In genomic region chr12:76472046-76472445, GRCm38 (mm10) we compare ENCODE assay signal across 8 mouse cellular contexts. TPM values are rescaled to one million over a fixed set of nuclear protein-coding genes. Genes with fewer than 3 reads are reported as not detected.
A peak's percentile ranks its signal among the peaks of the same experiment; 100 is the strongest.
DNase-seq lines count a peak whose midpoint lies in the region; ATAC-seq and TF ChIP-seq lines count a peak whose summit lies in the region.

No protein-coding gene starts in this region.

- no peaks in the 10 kb centered on the region for H3K27me3 ChIP-seq in ES-Bruce4 (ENCODE audit: control insufficient read depth, insufficient read depth, low read length, poor library complexity, severe bottlenecking)
- H3K27me3 ChIP-seq in forebrain, embryonic 14.5 days (replicated peaks; ENCODE audit: control insufficient read depth, insufficient read depth, low read length): no peaks in the 10 kb centered on the region
- H3K27me3 ChIP-seq in intestine, embryonic 15.5 days (replicated peaks): no peaks in the 10 kb centered on the region
- no peaks in the 10 kb centered on the region for H3K27me3 ChIP-seq in myocyte (ENCODE audit: control insufficient read depth, insufficient read depth, insufficient read length)

- no peaks in the 10 kb centered on the region for H3K79me2 ChIP-seq in myocyte (ENCODE audit: control insufficient read depth, insufficient read depth)

- no peak overlapping the region for H3K9ac ChIP-seq in ES-Bruce4 (ENCODE audit: low read depth, poor library complexity, severe bottlenecking)
- no peak overlapping the region for H3K9ac ChIP-seq in forebrain, embryonic 14.5 days (ENCODE audit: low read length)
- H3K9ac ChIP-seq in intestine, embryonic 15.5 days: no peak overlapping the region

- H3K4me3 ChIP-seq in ES-Bruce4 (ENCODE audit: low read depth, low read length) (no peak overlapping the region), myocyte (no peak overlapping the region)
- H3K4me3 ChIP-seq in forebrain, embryonic 14.5 days (ENCODE audit: low read depth, low read length): no peak overlapping the region
- H3K4me3 ChIP-seq in intestine, embryonic 15.5 days (replicated peaks): no peak overlapping the region

- intact Hi-C loops in left cerebral cortex, postnatal 4 days (cut with DNase I): loop anchor here (10.0 kb wide), 1 partner anchor 107 kb away; the partner anchor contains the start of gene Zbtb25

- no peak for TF ChIP-seq EP300 in ES-Bruce4 (IDR thresholded peaks at IDR 0.05; ENCODE audit: insufficient read depth, low read depth, low read length)

- TF ChIP-seq POLR2A in ES-Bruce4 (IDR thresholded peaks at IDR 0.05; ENCODE audit: insufficient read depth, low read length): no peak
- no peak for TF ChIP-seq POLR2A in myocyte (IDR thresholded peaks at IDR 0.05; ENCODE audit: insufficient read length, low read depth)

- H3K27ac ChIP-seq in ES-Bruce4 (ENCODE audit: insufficient read depth, low read length): no peak overlapping the region
- H3K27ac ChIP-seq in forebrain, embryonic 14.5 days (ENCODE audit: low read depth, low read length): no peak overlapping the region
- no peak overlapping the region for H3K27ac ChIP-seq in intestine, embryonic 15.5 days

- peak; percentile 83 for DNase-seq in 3T3-L1 (ENCODE audit: low read depth, low spot score)
- peak; percentile 81 for DNase-seq in forebrain, embryonic 14.5 days (ENCODE audit: low spot score)
- peak; percentile 77 for DNase-seq in left cerebral cortex, postnatal 4 days
- peak; percentile 7 to 63 for DNase-seq in thymus, postnatal 10 days (ENCODE audit: low spot score in 2 of 2)

- H3K4me2 ChIP-seq in forebrain, embryonic 14.5 days (ENCODE audit: low read length): no peak overlapping the region
- H3K4me2 ChIP-seq in intestine, embryonic 15.5 days (replicated peaks): no peak overlapping the region
- no peak overlapping the region for H3K4me2 ChIP-seq in myocyte (ENCODE audit: low read depth)

- no peaks in the 10 kb centered on the region for H3K4me1 ChIP-seq in ES-Bruce4 (ENCODE audit: control insufficient read depth, insufficient read depth, low read length)
- H3K4me1 ChIP-seq in forebrain, embryonic 14.5 days (ENCODE audit: control insufficient read depth, insufficient read depth, low read length): no peaks in the 10 kb centered on the region
- H3K4me1 ChIP-seq in intestine, embryonic 15.5 days (replicated peaks): no peaks in the 10 kb centered on the region

- WGBS in forebrain, embryonic 14.5 days: 15% methylated on average over 4 of the region's 4 CpGs
- WGBS in intestine, embryonic 15.5 days: 9% methylated on average over 4 of the region's 4 CpGs

- peak; percentile 54 for TF ChIP-seq CTCF in ES-Bruce4 (IDR thresholded peaks at IDR 0.05; ENCODE audit: low read depth, low read length)

- H3K9me3 ChIP-seq in ES-Bruce4 (replicated peaks; ENCODE audit: control insufficient read depth, insufficient read depth, low read length, poor library complexity, severe bottlenecking): no peaks in the 10 kb centered on the region
- H3K9me3 ChIP-seq in forebrain, embryonic 14.5 days (replicated peaks; ENCODE audit: control insufficient read depth, low read length): no peaks in the 10 kb centered on the region
- no peaks in the 10 kb centered on the region for H3K9me3 ChIP-seq in intestine, embryonic 15.5 days

- H3K36me3 ChIP-seq in ES-Bruce4 (ENCODE audit: control insufficient read depth, insufficient read depth, low read length, poor library complexity, severe bottlenecking): no peaks in the 10 kb centered on the region
- H3K36me3 ChIP-seq in forebrain, embryonic 14.5 days (ENCODE audit: control insufficient read depth, insufficient read depth, low read length): no peaks in the 10 kb centered on the region
- H3K36me3 ChIP-seq in intestine, embryonic 15.5 days: no peaks in the 10 kb centered on the region
- H3K36me3 ChIP-seq in myocyte (ENCODE audit: control insufficient read depth, insufficient read depth): no peaks in the 10 kb centered on the region

- ATAC-seq in cerebellum, adult (ENCODE audit: insufficient number of reproducible peaks, low FRiP score, low TSS enrichment): peak; percentile 64; the same call in 1 of the 2 replicates
- ATAC-seq in forebrain, embryonic 14.5 days: peak; percentile 67
- ATAC-seq in intestine, embryonic 15.5 days: 0 out of 2 replicates have a peak, but pooled peaks have one; percentile 30

- H3ac ChIP-seq in myocyte (ENCODE audit: control insufficient read depth, insufficient read length): no peak overlapping the region

TF ChIP-seq in myocyte, 11 proteins besides CTCF, POLR2A, EP300 and RAD21:
- TF ChIP-seq MYOG (IDR thresholded peaks at IDR 0.05; ENCODE audit: control insufficient read depth in 1 of 3, insufficient read depth in 1 of 3, insufficient read length in 2 of 3, low read depth in 2 of 3): no peak
- no peak for TF ChIP-seq SRF (IDR thresholded peaks at IDR 0.05; ENCODE audit: control insufficient read depth, insufficient read length, low read depth)
- peak in 2 of 3 experiments; percentile 31 to 43 for TF ChIP-seq MYOD1 (IDR thresholded peaks at IDR 0.05; ENCODE audit: control insufficient read depth in 1 of 3, insufficient read length in 2 of 3, low read depth in 2 of 3)
- no peak for TF ChIP-seq REST (IDR thresholded peaks at IDR 0.05; ENCODE audit: insufficient read depth, insufficient read length)
- TF ChIP-seq CEBPB (IDR thresholded peaks at IDR 0.05; ENCODE audit: insufficient read depth, poor library complexity, severe bottlenecking): no peak
- TF ChIP-seq E2F4 (IDR thresholded peaks at IDR 0.05; ENCODE audit: insufficient read depth): no peak

RNA-seq across cellular contexts. Expression of gene Ppp1r36, which starts 54.7 kb away (rescaled TPM):
- 1.1 and 2.1 TPM in 2 replicates for polyA plus RNA-seq in ES-Bruce4 (2011; ENCODE audit: insufficient read depth, insufficient read length, low read depth, missing spikeins)
- 0.77 and 1.2 TPM in 2 replicates for polyA plus RNA-seq in forebrain, embryonic 14.5 days (2014; fragmentation: Nextera tagmentation; extraction: Ambion mirVana)
- 1.1 and 1.5 TPM in 2 replicates for polyA plus RNA-seq in intestine, embryonic 15.5 days (2015; fragmentation: Nextera tagmentation; extraction: Ambion mirVana)
- total RNA-seq in left cerebral cortex, postnatal 4 days (2021): under 1 TPM; 0.48 to 0.88 TPM
- polyA plus RNA-seq in myocyte (2012; fragmentation: generic; extraction: Trizol): not detected

RNA-seq across cellular contexts. Expression of gene Plekhg3, which starts 58.6 kb away (rescaled TPM):
- 25.3 and 28.5 TPM in 2 replicates for polyA plus RNA-seq in ES-Bruce4 (2011; ENCODE audit: insufficient read depth, insufficient read length, low read depth, missing spikeins)
- polyA plus RNA-seq in forebrain, embryonic 14.5 days (2014; fragmentation: Nextera tagmentation; extraction: Ambion mirVana): 0.47 and 0.64 TPM in 2 replicates
- 9.5 and 11.2 TPM in 2 replicates for polyA plus RNA-seq in intestine, embryonic 15.5 days (2015; fragmentation: Nextera tagmentation; extraction: Ambion mirVana)
- 1 to 10 TPM; 3.0 to 3.3 TPM for total RNA-seq in left cerebral cortex, postnatal 4 days (2021)
- 11.2 TPM for polyA plus RNA-seq in myocyte (2012; fragmentation: generic; extraction: Trizol)
